Mouse (Mus musculus) right cerebral cortex, postnatal 36 days (tissue): ENCODE measurements around the gene Ube2l3.
"Not testable (repeated sequence)": the region's sequence is repeated elsewhere in the genome, so short reads cannot be mapped to it uniquely, and the experiment has no call there.

ENCODE experiments used
- DNase-seq, 2 experiments: peaks; one replicate each; pipeline ENCODE4 v3.0.0; 2022; ENCODE audit warnings: low spot score in 2 of 2, mixed read lengths in 1 of 2

Gene Ube2l3

DNA sequence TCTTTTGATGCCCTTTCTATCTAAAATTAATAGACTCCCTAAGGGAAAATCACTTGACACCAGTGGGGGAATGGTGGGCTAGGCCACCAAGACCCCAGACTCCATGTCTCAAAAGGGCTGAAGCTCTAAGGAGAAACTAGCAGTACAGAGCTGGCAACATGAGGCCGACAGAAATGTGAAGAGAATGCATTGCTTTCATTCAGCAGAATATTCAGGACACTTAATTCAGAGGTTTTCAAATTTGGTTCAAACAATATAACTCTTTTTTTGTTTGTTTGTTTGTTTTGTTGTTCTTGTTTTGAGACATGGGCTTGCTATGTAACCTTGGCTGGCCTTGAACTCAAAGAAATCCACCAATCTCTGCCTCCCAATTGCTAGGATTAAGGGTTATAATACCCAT, at the start of gene Ube2l3:
Gene Ube2l3, minus strand, starts transcription at position 101 of the 400 bp plus-strand sequence.
- DNase-seq, result no peak

DNA sequence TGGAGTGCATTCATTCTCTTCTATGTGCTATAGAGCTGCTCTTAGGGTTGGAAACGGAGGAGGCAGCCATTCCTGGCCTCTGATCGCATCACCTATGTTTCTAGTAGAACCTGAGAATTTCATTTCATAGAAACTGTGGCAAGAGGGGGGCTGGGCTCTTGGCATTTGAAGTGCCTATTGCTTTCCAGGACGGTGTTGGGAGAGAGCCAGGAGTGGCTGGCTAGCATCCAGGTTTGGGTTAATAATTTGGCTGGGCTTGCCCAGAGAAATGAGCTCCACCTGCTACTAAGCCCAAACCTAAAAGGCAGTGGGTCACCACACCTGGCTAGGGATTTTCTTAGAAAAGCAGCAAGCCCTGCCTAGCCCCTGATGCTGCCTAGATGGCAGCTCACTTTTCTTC, 49.1 kb upstream of the Ube2l3 start:
- no peak for DNase-seq

- no peak for DNase-seq
Measured at GRCm38 (mm10) chr16:17249135-17249534, 46.7 kb upstream of the Ube2l3 start.

DNA sequence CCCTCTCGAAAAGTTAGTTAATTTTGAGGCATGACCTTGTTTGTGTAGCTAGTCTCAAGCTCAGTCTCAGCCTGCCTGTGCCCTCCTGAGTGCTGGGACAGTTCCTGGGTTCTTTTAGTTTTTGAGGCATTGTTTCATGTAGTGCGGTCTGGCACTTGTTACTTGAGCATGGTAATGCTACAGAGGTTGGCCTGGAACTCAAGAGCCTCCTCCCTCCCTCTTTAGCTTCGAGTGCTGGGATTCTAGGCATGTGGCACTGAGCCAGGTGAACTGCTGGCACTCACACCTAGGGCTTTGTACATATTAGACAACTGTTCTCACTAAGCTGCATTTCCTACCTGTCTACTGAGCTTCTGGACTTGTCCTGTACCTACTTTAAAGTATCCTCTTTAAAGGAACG, 45.3 kb upstream of the Ube2l3 start:
- no peak for DNase-seq

GRCm38 (mm10) chr16:17244996-17245395, 42.5 kb upstream of the Ube2l3 start:
- DNase-seq, result no peak

DNA sequence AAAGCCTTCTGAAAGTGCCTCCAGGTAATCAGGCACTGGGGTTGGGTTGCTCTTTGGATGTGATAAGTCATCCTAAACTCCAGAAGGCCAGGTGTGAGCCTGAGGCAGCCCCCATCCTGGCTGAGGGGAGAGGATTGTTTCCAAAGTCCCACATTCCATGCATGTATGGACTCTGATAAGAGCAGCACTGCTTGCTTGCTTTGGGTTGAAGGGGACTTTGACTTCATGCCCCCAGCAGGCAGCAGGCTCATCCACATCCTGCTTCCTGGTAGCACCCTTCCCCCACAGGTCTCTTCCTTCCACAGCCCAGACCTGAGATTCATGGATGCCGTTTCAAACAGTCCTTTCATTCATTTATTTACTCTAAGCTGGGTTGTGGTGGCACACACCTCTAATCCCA, 41.3 kb upstream of the Ube2l3 start:
- DNase-seq, result no peak

- DNase-seq, result no peak
Measured at GRCm38 (mm10) chr16:17239409-17239808, 37.0 kb upstream of the Ube2l3 start.

DNA sequence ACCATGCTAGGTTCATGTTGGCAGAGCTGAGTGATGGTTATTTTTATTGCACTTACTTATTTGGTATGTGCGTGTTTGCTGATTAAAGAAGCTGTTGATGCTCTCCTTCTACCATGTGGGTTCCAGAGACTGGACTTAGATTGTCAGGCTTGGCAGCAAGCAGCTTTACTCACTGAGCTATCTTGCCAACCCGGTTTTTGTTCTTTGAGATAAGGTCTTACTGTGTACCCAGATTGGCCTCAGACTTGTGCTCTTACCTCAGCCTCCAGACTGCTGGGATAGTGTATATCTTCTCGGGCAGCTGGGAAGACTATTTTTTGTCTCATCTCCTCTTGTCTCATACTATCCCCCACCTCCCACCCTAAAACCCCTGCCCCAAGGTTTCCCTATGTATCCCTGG, 35.2 kb upstream of the Ube2l3 start:
- no peak for DNase-seq

GRCm38 (mm10) chr16:17234916-17235665, 32.6 kb upstream of the Ube2l3 start:
- peak; percentile 40 to 41 for DNase-seq

DNA sequence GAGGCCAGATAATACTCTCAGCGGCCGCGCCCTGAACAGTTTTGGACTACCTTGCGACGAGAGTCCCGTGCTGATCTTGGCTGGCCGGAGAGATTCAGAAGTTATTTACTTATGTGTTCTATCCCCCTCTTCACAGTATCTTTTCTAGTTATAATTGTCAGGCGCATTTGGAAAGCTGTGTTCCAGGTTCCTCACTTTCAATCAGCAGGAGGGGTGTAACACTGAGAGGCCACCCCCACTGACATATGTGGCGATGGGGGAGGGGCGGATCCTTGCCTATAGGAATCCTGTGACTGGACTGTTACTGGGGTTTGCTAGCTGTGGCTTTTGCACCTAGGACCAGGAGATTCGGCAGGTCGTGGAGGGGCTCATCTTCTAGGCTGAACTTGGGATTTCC, 32.0 kb upstream of the Ube2l3 start:
- DNase-seq, result peak in 1 of 2 experiments; percentile 43

GRCm38 (mm10) chr16:17233702-17234498, 31.5 kb upstream of the Ube2l3 start:
- no peak for DNase-seq

GRCm38 (mm10) chr16:17232794-17233701, 30.6 kb upstream of the Ube2l3 start, which contains the start of gene Hic2:
Gene Hic2 (plus strand): TSS chr16:17233572.
- DNase-seq, result peak; percentile 83 to 86

DNA sequence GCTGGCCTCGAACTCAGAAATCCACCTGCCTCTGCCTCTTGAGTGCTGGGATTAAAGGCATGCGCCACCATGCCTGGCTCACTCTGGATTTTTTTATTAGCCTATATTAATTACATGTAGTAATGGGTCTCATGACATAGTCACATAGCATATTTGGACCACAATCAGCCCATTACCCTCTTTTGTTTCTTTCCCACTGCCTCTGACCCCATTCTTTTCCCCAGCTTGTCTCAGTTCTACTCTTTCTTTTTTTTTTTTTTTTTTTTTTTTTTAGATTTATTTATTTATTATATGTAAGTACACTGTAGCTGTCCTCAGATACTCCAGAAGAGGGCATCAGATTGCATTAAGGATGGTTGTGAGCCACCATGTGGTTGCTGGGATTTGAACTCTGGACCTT, 29.1 kb upstream of the Ube2l3 start:
- not testable (repeated sequence) for DNase-seq

- no peak for DNase-seq
Measured at GRCm38 (mm10) chr16:17226496-17226895, 24.0 kb upstream of the Ube2l3 start.

- no peak for DNase-seq
Measured at GRCm38 (mm10) chr16:17225584-17225983, 23.1 kb upstream of the Ube2l3 start.

DNA sequence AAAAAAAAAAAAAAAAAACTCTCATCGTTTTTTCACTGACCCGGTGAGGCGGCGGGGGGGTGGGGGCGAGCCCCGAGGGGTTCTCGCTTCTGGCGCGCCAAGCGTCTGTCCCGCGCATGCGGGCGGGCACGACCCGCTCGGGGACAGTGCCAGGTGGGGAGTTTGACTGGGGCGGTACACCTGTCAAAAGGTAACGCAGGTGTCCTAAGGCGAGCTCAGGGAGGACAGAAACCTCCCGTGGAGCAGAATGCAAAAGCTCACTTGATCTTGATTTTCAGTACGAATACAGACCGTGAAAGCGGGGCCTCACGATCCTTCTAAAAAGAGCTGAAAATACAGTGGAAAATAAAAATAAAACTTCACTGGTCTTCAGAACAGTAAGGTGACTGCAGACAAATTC, 19.7 kb upstream of the Ube2l3 start:
- DNase-seq, result peak; percentile 81 to 92

- DNase-seq, result no peak
Measured at GRCm38 (mm10) chr16:17220127-17220733, 17.8 kb upstream of the Ube2l3 start.

GRCm38 (mm10) chr16:17216934-17217633, 14.6 kb upstream of the Ube2l3 start:
- DNase-seq, result no peak

GRCm38 (mm10) chr16:17209981-17210838, 7.8 kb upstream of the Ube2l3 start:
- peak; percentile 74 to 85 for DNase-seq
